Mouse (Mus musculus) cerebellum, adult 8-10 months (tissue): ENCODE results near the gene Pbx3.

ENCODE experiments used
- DNase-seq: peaks from one replicate; pipeline ENCODE4 v3.0.0; 2022

Gene Pbx3

GRCm38 (mm10) chr2:34217596-34217995 is 155.3 kb downstream of the Pbx3 start:
- no peak for DNase-seq

- DNase-seq = no peak
These were observed 157.4 kb downstream of the Pbx3 start for GRCm38 (mm10) chr2:34215496-34215895.

- no peak for DNase-seq
These were observed 160.5 kb downstream of the Pbx3 start for GRCm38 (mm10) chr2:34212418-34212817.

GRCm38 (mm10) chr2:34204797-34205196 is 168.1 kb downstream of the Pbx3 start:
- no peak for DNase-seq

GRCm38 (mm10) chr2:34204325-34204724 is 168.6 kb downstream of the Pbx3 start:
- no peak for DNase-seq

- no peak for DNase-seq
These were observed 178.8 kb downstream of the Pbx3 start for GRCm38 (mm10) chr2:34193870-34194820.

- DNase-seq = peak; percentile 59
These were observed 179.7 kb downstream of the Pbx3 start for GRCm38 (mm10) chr2:34193276-34193675.

- no peak for DNase-seq
These were observed 185.6 kb downstream of the Pbx3 start for GRCm38 (mm10) chr2:34187366-34187765.

GRCm38 (mm10) chr2:34181600-34181999 is 191.3 kb downstream of the Pbx3 start:
- DNase-seq = no peak

- no peak for DNase-seq
These were observed 193.6 kb downstream of the Pbx3 start for GRCm38 (mm10) chr2:34179299-34179698.

GRCm38 (mm10) chr2:34178653-34179052 is 194.3 kb downstream of the Pbx3 start:
- DNase-seq = no peak

- no peak for DNase-seq
These were observed 202.5 kb downstream of the Pbx3 start for GRCm38 (mm10) chr2:34170424-34170823.

- no peak for DNase-seq
These were observed 203.3 kb downstream of the Pbx3 start for GRCm38 (mm10) chr2:34169626-34170025.

- no peak for DNase-seq
These were observed 204.8 kb downstream of the Pbx3 start for GRCm38 (mm10) chr2:34168191-34168590.

- no peak for DNase-seq
These were observed 210.5 kb downstream of the Pbx3 start for GRCm38 (mm10) chr2:34162484-34162883.

GRCm38 (mm10) chr2:34157746-34158145 is 215.2 kb downstream of the Pbx3 start:
- no peak for DNase-seq

- no peak for DNase-seq
These were observed 218.1 kb downstream of the Pbx3 start for GRCm38 (mm10) chr2:34154833-34155232.

GRCm38 (mm10) chr2:34153336-34153735 is 219.6 kb downstream of the Pbx3 start:
- no peak for DNase-seq

GRCm38 (mm10) chr2:34150560-34150959 is 222.4 kb downstream of the Pbx3 start:
- DNase-seq = no peak

GRCm38 (mm10) chr2:34148214-34148613 is 224.7 kb downstream of the Pbx3 start:
- DNase-seq = no peak

GRCm38 (mm10) chr2:34147476-34147875 is 225.5 kb downstream of the Pbx3 start:
- DNase-seq = no peak

GRCm38 (mm10) chr2:34147036-34147435 is 225.9 kb downstream of the Pbx3 start:
- DNase-seq = no peak

- no peak for DNase-seq
These were observed 226.5 kb downstream of the Pbx3 start for GRCm38 (mm10) chr2:34146431-34146830.

GRCm38 (mm10) chr2:34139470-34140158 is 233.3 kb downstream of the Pbx3 start:
- no peak for DNase-seq
